Mouse (Mus musculus) MEL (cell line): ENCODE measurements at regions not wholly inside any gene's neighbourhood (a gene's known extent, or its start where the extent isn't known, plus 50 kb on each side); places are given as distances from the start of the nearest gene placed in this dataset.

Experiments
- DNase-seq: peaks from one replicate; pipeline ENCODE4 v3.0.0; 2011; ENCODE audit warnings: low read depth, low spot score
- H3K27ac ChIP-seq: 2 replicates; pipeline ENCODE4 v1.5.1; 2012; ENCODE audit warnings: low read depth, mild to moderate bottlenecking, control low read depth, low read length, moderate library complexity; ENCODE audit not compliant: control insufficient read depth
- H3K27me3 ChIP-seq, 2 experiments: fragments of 150-350 bp in 1 of 2; sonication (generic) in 1 of 2; 2 replicates each; pipeline ENCODE4 v1.6.1; 2012; ENCODE audit warnings: low read length in 2 of 2, mild to moderate bottlenecking in 2 of 2, improper control_type of control experiment in 1 of 2, moderate library complexity in 1 of 2; ENCODE audit not compliant: insufficient read depth in 2 of 2, control insufficient read depth in 1 of 2
- H3K36me3 ChIP-seq, 2 experiments: 2 replicates each; pipeline ENCODE4 v1.6.1; 2012 to 2014; ENCODE audit warnings: low read length in 2 of 2, improper control_type of control experiment in 1 of 2, inconsistent platforms in 1 of 2, mild to moderate bottlenecking in 1 of 2; ENCODE audit not compliant: insufficient read depth in 2 of 2, control insufficient read depth in 1 of 2
- H3K4me1 ChIP-seq, 2 experiments: fragments of 150-350 bp in 1 of 2; sonication (generic) in 1 of 2; 2 replicates each; pipeline ENCODE4 v1.6.1; 2012; ENCODE audit warnings: low read length in 2 of 2, improper control_type of control experiment in 1 of 2, mild to moderate bottlenecking in 1 of 2; ENCODE audit not compliant: insufficient read depth in 2 of 2, control insufficient read depth in 1 of 2
- H3K4me3 ChIP-seq, 2 experiments: fragments of 150-350 bp in 1 of 2; sonication (generic) in 1 of 2; 2 replicates each; pipeline ENCODE4 v1.5.1; 2012; ENCODE audit warnings: low read depth in 2 of 2, low read length in 2 of 2, mild to moderate bottlenecking in 2 of 2, moderate library complexity in 2 of 2, control low read depth in 1 of 2, improper control_type of control experiment in 1 of 2; ENCODE audit not compliant: control insufficient read depth in 1 of 2, insufficient read depth in 1 of 2
- H3K79me2 ChIP-seq: 2 replicates; pipeline ENCODE4 v1.6.1; 2012; ENCODE audit warnings: mild to moderate bottlenecking, low read length, moderate library complexity; ENCODE audit not compliant: control insufficient read depth, poor library complexity, insufficient read depth
- H3K9ac ChIP-seq: 2 replicates; pipeline ENCODE4 v1.6.1; 2012; ENCODE audit warnings: low read depth, mild to moderate bottlenecking, control low read depth, low read length, moderate library complexity; ENCODE audit not compliant: control insufficient read depth, poor library complexity, severe bottlenecking
- H3K9me3 ChIP-seq: fragments of 150-350 bp; sonication (generic); replicated peaks from 2 replicates; pipeline ENCODE4 v1.6.1; 2012; ENCODE audit warnings: mild to moderate bottlenecking, low read length, improper control_type of control experiment, moderate library complexity; ENCODE audit not compliant: insufficient read depth
- CHD2 ChIP-seq: IDR thresholded peaks from 2 replicates; pipeline ENCODE4 v1.6.1; 2011; ENCODE audit warnings: low read length, improper control_type of control experiment
- CTCF ChIP-seq, 3 experiments: IDR thresholded peaks in 2 of 3; conservative IDR thresholded peaks in 1 of 3; 2 replicates each; pipeline ENCODE4 v1.5.1; 2011 to 2012; ENCODE audit warnings: low read length in 3 of 3, low read depth in 2 of 3, mild to moderate bottlenecking in 2 of 3, improper control_type of control experiment in 1 of 3, inconsistent platforms in 1 of 3, mixed read lengths in 1 of 3, moderate library complexity in 1 of 3; ENCODE audit not compliant: control insufficient read depth in 1 of 3, insufficient read depth in 1 of 3, poor library complexity in 1 of 3, severe bottlenecking in 1 of 3
- E2F4 ChIP-seq: IDR thresholded peaks from 2 replicates; pipeline ENCODE4 v1.6.1; 2011; ENCODE audit warnings: low read depth, low read length, improper control_type of control experiment, borderline replicate concordance
- ELF1 ChIP-seq: IDR thresholded peaks from 2 replicates; pipeline ENCODE4 v1.6.1; 2014; ENCODE audit warnings: low read depth, mild to moderate bottlenecking, inconsistent platforms, low read length, improper control_type of control experiment, moderate library complexity
- GATA1 ChIP-seq: IDR thresholded peaks from 2 replicates; pipeline ENCODE4 v1.6.1; 2011; ENCODE audit warnings: low read depth, low read length, improper control_type of control experiment
- HCFC1 ChIP-seq: IDR thresholded peaks from 2 replicates; pipeline ENCODE4 v1.6.1; 2012; ENCODE audit warnings: low read depth, mild to moderate bottlenecking, inconsistent platforms, low read length, improper control_type of control experiment, moderate library complexity
- JUND ChIP-seq: IDR thresholded peaks from 2 replicates; pipeline ENCODE4 v1.6.1; 2011; ENCODE audit warnings: low read depth, mild to moderate bottlenecking, improper control_type of control experiment, low read length
- KAT2A ChIP-seq: conservative IDR thresholded peaks from 2 replicates; pipeline ENCODE4 v1.6.1; 2012; ENCODE audit warnings: low read depth, low read length, improper control_type of control experiment, inconsistent platforms
- MAFK ChIP-seq: IDR thresholded peaks from 2 replicates; pipeline ENCODE4 v1.6.1; 2011; ENCODE audit warnings: low read depth, mild to moderate bottlenecking, low read length, improper control_type of control experiment, borderline replicate concordance
- MEF2A ChIP-seq: IDR thresholded peaks from 2 replicates; pipeline ENCODE4 v1.6.1; 2014; ENCODE audit warnings: low read depth, mild to moderate bottlenecking, inconsistent platforms, low read length, improper control_type of control experiment; ENCODE audit not compliant: poor library complexity, insufficient replicate concordance, severe bottlenecking; ENCODE audit errors: extremely low read depth
- MYC ChIP-seq: IDR thresholded peaks from 2 replicates; pipeline ENCODE4 v1.6.1; 2011; ENCODE audit warnings: low read depth, mild to moderate bottlenecking, low read length, improper control_type of control experiment, moderate library complexity
- NRF1 ChIP-seq: IDR thresholded peaks from 2 replicates; pipeline ENCODE4 v1.6.1; 2014; ENCODE audit warnings: low read depth, mild to moderate bottlenecking, inconsistent platforms, low read length, improper control_type of control experiment, moderate library complexity; ENCODE audit not compliant: poor library complexity, insufficient read depth, severe bottlenecking
- POLR2AphosphoS5 ChIP-seq: IDR thresholded peaks from 2 replicates; pipeline ENCODE4 v1.6.1; 2012; ENCODE audit warnings: low read depth, borderline replicate concordance, mild to moderate bottlenecking, inconsistent platforms, low read length, moderate library complexity, mixed read lengths
- RAD21 ChIP-seq: IDR thresholded peaks from 2 replicates; pipeline ENCODE4 v1.6.1; 2011; ENCODE audit warnings: mild to moderate bottlenecking, low read depth, low read length, improper control_type of control experiment
- RCOR1 ChIP-seq: IDR thresholded peaks from 2 replicates; pipeline ENCODE4 v1.6.1; 2012; ENCODE audit warnings: low read depth, mild to moderate bottlenecking, inconsistent platforms, low read length, improper control_type of control experiment
- SIN3A ChIP-seq: IDR thresholded peaks from 2 replicates; pipeline ENCODE4 v1.6.1; 2012; ENCODE audit warnings: low read length, improper control_type of control experiment, inconsistent platforms
- SMC3 ChIP-seq: IDR thresholded peaks from 2 replicates; pipeline ENCODE4 v1.6.1; 2011; ENCODE audit warnings: low read depth, low read length, improper control_type of control experiment
- TAL1 ChIP-seq: IDR thresholded peaks from 2 replicates; pipeline ENCODE4 v1.6.1; 2012; ENCODE audit warnings: mild to moderate bottlenecking, inconsistent platforms, low read length, moderate library complexity, mixed read lengths
- TCF12 ChIP-seq: IDR thresholded peaks from 2 replicates; pipeline ENCODE4 v1.6.1; 2014; ENCODE audit warnings: low read depth, mild to moderate bottlenecking, inconsistent platforms, low read length, improper control_type of control experiment, moderate library complexity
- UBTF ChIP-seq: IDR thresholded peaks from 2 replicates; pipeline ENCODE4 v1.6.1; 2012; ENCODE audit warnings: low read depth, mild to moderate bottlenecking, inconsistent platforms, low read length, improper control_type of control experiment, moderate library complexity, borderline replicate concordance; ENCODE audit not compliant: insufficient read depth
- ZKSCAN1 ChIP-seq: IDR thresholded peaks from 2 replicates; pipeline ENCODE4 v1.6.1; 2012; ENCODE audit warnings: low read depth, mild to moderate bottlenecking, inconsistent platforms, low read length, improper control_type of control experiment, moderate library complexity
- ZNF384 ChIP-seq: IDR thresholded peaks from 2 replicates; pipeline ENCODE4 v1.6.1; 2012; ENCODE audit warnings: low read depth, mild to moderate bottlenecking, inconsistent platforms, low read length, improper control_type of control experiment

GRCm38 (mm10) chr13:44085621-44086510 lies 301.3 kb downstream of the Cd83 start:
- H3K4me3 ChIP-seq: no peak overlapping the region
- H3K79me2 ChIP-seq: no peaks in the 10 kb centered on the region
- H3K27me3 ChIP-seq: no peaks in the 10 kb centered on the region
- no peaks in the 10 kb centered on the region for H3K9me3 ChIP-seq
- TF ChIP-seq MYC (no peak), CTCF (IDR thresholded peaks at IDR 0.05 in 2 of 3, conservative IDR thresholded peaks at IDR 0.05 in 1 of 3; ENCODE audit: control insufficient read depth in 1 of 3, insufficient read depth in 1 of 3, low read depth in 2 of 3, low read length in 3 of 3, poor library complexity in 1 of 3, severe bottlenecking in 1 of 3) (no peak), ELF1 (no peak), TCF12 (no peak), MAFK (no peak), NRF1 (no peak), UBTF (no peak), MEF2A (no peak), SIN3A (no peak), KAT2A (no peak), SMC3 (no peak), E2F4 (no peak), POLR2AphosphoS5 (no peak), RCOR1 (no peak), RAD21 (no peak), ZNF384 (no peak), ZKSCAN1 (no peak), TAL1 (no peak), HCFC1 (no peak)
- DNase-seq: no peak
- H3K36me3 ChIP-seq: no peaks in the 10 kb centered on the region
- H3K9ac ChIP-seq: no peak overlapping the region
- H3K27ac ChIP-seq: no peak overlapping the region
- H3K4me1 ChIP-seq: no peaks in the 10 kb centered on the region

GRCm38 (mm10) chr13:44086801-44087200 lies 302.2 kb downstream of the Cd83 start:
- no peaks in the 10 kb centered on the region for H3K36me3 ChIP-seq
- H3K27me3 ChIP-seq: no peaks in the 10 kb centered on the region
- no peak for TF ChIP-seq GATA1
- TF ChIP-seq TAL1: no peak
- no peak for TF ChIP-seq CTCF (IDR thresholded peaks at IDR 0.05 in 2 of 3, conservative IDR thresholded peaks at IDR 0.05 in 1 of 3; ENCODE audit: control insufficient read depth in 1 of 3, insufficient read depth in 1 of 3, low read depth in 2 of 3, low read length in 3 of 3, poor library complexity in 1 of 3, severe bottlenecking in 1 of 3)
- TF ChIP-seq JUND: no peak
- no peak for TF ChIP-seq CHD2
- H3K27ac ChIP-seq: no peak overlapping the region
- DNase-seq: no peak
- H3K4me1 ChIP-seq: no peaks in the 10 kb centered on the region
- H3K4me3 ChIP-seq: no peak overlapping the region
- H3K79me2 ChIP-seq: no peaks in the 10 kb centered on the region
- H3K9ac ChIP-seq: no peak overlapping the region
- no peaks in the 10 kb centered on the region for H3K9me3 ChIP-seq
